Mouse (Mus musculus): ENCODE data around the gene Omp.
"Not testable (repeated sequence)": the region's sequence is repeated elsewhere in the genome, so short reads cannot be mapped to it uniquely, and the experiment has no call there.

Omp gene

DNA sequence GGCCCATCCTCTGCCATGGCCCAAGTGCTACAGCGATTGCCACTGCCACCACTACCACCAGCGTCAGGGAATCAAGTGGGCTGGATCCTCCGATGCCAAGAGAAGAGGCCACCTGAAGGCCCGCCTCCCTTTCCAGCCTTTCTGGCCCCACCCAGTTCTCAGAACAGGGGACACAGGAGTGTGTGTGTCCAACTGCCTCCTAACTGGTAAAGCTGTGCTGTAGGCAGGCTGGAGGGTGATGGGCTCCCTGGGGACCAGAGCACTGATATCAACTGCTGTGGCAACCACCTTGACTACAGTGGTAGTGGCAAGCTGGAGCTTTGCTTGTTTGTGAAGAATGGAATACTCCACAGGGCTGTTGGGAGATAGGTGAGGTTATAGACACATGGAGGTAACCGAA lies at the start of gene Omp:
Gene Omp (minus strand): TSS at position 101 of the 400 bp plus-strand sequence.
- DNase-seq (ENCODE audit: low read depth), result no peak

GRCm38 (mm10) chr7:98194026-98194792 lies 48.9 kb upstream of the Omp start:
- no peak for DNase-seq (ENCODE audit: low read depth)

GRCm38 (mm10) chr7:98193515-98194025 lies 48.3 kb upstream of the Omp start:
- no peak for DNase-seq (ENCODE audit: low read depth)

- no peak for DNase-seq (ENCODE audit: low read depth)
These were observed 46.4 kb upstream of the Omp start for GRCm38 (mm10) chr7:98191571-98192250.

GRCm38 (mm10) chr7:98190578-98190977 lies 45.3 kb upstream of the Omp start:
- no peak for DNase-seq (ENCODE audit: low read depth)

- no peak for DNase-seq (ENCODE audit: low read depth)
These were observed 44.4 kb upstream of the Omp start for GRCm38 (mm10) chr7:98189745-98190144.

- no peak for DNase-seq (ENCODE audit: low read depth)
These were observed 43.4 kb upstream of the Omp start for GRCm38 (mm10) chr7:98188680-98189079.

DNA sequence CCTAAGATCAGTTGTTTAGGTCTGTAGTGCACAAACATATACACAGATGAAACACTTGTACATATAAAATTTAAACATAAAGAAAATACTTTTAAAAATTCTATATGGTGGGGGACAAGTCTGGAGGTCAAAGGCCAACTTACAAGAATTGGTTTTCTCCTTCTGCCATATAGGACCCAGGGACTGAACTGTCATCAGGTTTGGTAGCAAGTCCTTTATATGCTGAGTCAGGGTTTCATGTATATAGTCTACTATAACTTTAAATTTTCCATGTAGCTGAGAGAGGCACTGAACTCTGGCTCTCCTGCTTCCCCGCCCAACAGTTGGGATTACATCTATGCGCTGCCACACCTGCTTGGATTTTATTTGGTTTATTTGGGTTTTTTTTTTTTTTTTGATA lies 42.9 kb upstream of the Omp start:
- no peak for DNase-seq (ENCODE audit: low read depth)

GRCm38 (mm10) chr7:98187332-98187731 lies 42.0 kb upstream of the Omp start:
- not testable (repeated sequence) for DNase-seq (ENCODE audit: low read depth)

DNA sequence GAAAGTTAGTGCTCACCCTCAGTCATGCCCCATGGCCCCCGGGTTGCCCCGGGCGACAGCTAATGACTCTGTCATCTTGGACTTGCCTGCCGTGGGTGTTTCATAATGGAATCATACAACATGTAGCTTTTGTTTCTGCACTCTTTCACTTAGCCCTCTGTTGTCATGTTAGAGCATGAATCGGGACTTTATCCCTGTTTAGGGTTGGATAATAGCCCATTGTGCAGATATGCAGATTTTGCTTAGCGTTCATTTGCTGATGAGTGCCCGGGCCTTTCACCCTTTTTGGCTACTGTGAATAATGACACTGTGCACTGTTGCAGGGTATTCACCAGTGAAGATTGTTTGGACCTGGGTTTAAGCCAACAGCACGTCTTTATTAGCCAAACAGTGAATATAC lies 41.3 kb upstream of the Omp start:
- no peak for DNase-seq (ENCODE audit: low read depth)

DNA sequence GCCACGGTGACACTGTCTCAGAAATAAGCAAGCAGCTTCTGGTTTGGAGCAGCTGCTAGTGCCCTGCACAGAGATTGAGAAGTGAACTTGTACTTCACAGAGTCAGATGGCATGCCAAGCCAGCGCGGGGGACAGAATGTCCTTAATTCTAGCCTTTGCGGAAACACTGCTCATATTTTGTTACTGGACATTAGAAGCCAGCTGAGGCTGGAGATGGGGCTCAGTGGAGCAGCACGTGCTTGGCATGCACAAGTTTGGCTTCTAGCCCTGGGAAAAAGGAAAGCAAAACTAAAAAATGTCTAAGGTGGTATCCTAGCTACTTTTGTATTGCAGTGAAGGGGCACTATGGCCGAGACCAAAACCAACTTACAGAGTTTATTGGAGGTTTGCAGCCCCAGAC lies 40.0 kb upstream of the Omp start:
- no peak for DNase-seq (ENCODE audit: low read depth)

DNA sequence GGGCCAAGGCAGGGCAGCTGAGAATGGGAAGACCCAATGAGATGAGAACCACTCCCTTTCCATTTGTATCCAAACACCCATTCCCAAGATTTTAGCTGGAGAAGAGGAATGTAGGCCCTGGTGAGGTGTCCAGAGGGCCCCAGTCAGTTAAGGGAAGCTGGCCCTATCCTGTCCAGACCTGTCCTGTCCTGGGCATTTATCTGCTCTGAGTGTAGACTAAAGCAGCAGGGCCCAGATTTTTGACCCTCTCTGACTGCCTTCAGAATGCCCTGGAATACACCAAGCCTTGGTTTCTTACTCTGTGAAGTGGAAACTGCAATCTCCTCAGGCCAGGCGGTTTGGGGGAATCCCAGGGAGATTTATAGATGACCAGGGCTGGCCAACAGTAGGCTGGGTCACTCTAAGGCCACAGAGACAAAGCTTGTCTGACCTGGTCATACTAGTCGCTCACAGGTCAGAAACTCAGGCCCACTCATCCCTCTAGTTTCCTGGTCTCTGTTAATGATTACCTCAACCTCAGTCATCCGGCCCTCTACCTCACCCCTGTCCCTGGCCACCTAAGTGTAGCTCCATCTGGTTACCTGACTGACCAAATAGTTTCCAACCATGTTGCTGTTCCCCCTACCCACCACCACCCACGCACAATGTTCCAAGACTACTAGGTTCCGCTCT lies 33.4 kb upstream of the Omp start:
- DNase-seq (ENCODE audit: low read depth), result no peak

DNA sequence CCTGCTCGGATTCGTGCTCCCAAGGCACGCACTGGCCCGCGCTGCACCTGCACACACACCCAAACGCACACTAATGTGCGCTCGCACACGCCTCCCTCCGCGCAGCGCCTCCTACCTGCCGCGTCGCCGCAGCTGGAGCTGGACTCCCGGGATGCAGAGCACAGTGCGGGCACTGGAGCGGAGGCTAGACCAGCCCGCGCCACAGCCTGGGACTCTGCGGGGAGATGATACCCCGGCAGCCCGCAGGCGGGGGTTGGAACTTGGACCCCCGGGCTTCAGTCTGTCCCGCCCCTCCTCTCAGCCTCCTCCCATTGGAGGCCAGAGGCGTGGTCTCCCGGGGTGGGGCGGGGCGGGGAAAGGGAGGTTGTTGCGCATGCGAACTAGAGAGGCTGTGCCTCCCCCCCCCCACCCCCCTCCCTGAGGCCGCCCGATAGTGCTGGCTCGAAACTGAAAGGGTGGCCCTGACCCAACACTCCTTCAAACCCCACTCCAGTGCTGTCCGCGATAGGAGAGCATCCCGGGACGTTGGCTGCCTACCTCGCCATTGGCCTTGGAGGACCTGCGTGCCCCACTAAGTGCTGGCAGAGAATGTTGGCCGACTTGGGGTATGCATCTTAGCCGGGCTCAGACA lies 32.7 kb upstream of the Omp start, which contains the start of gene Capn5:
Gene Capn5 (minus strand): TSS at position 346 of the 631 bp plus-strand sequence.
- peak; percentile 78 for DNase-seq (ENCODE audit: low read depth)

DNA sequence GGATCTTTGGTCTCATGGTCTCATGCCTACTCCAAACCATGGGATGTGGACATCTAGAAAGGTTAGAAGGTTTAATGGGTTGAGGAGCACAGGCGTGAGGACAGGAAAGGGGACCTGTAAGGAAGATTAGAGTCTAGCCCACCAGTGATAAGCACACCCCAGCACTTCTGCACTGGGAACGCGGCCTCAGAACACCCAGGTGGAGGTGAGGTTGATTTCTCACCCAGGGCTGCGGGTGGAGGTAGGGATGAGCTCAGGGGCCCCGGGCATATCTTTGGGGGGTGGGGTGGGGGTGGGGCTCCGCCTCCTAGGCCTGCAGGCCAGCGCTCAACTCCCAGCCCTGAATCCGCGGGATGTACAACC lies 32.2 kb upstream of the Omp start:
- no peak for DNase-seq (ENCODE audit: low read depth)

DNA sequence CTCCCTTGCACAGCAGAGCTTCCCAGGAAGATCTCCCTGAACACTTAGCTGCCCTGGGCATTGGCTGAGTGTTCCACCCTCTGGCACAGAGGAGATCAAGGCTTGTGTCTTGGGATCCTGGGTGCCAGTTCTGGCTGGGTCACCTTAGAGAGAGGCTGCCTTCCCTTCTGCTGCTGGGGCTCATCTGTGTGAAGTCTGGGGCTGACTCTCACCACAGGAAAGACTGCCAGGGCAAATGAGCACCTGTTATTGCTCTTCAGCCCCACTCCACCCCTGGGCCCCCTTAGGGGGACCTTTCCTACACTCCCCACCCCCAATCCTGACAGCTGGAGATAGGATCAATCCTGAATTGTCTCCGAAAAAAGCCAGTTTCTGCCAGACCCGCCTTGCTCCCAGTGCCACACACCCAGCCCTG lies 31.8 kb upstream of the Omp start:
- DNase-seq (ENCODE audit: low read depth), result no peak

DNA sequence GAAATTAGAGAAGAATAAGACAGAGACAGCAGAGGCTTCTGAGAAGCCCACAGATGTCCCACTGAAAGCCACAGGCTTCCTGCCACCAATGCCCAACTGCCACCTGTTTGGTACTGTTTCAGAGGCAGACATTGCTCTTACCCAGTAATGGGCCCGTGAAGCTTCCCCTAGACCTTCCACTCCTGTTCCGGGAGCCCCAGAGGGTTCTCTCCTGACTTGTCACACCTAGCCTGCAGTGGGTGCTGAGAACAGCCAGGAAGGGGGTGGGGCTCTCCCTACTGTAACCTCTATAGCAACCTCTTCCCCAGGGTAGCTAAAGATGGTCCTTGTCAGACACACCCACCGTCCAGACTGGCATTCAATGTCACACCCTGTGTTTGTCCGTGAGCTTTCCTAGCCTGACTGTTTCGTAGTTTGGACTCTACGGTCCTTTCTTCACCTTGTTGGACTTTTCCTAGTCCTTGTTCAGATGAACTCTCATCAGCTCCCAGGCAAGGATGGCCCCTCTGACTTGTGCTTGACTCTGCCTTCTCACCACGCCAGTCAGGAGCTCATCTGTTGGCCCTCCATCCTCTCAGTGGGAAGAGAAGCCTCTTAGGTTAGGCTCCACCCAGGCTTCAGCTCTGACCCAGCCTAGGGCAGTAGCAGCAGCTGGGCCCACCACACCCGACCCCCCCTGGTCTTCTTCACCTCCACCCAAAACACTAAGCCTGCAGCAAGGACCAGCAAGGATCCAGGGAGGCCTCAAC lies 31.2 kb upstream of the Omp start:
- DNase-seq (ENCODE audit: low read depth), result no peak

GRCm38 (mm10) chr7:98174883-98175755 lies 29.8 kb upstream of the Omp start:
- DNase-seq (ENCODE audit: low read depth), result no peak

- no peak for DNase-seq (ENCODE audit: low read depth)
These were observed 28.1 kb upstream of the Omp start for GRCm38 (mm10) chr7:98173408-98173807.

DNA sequence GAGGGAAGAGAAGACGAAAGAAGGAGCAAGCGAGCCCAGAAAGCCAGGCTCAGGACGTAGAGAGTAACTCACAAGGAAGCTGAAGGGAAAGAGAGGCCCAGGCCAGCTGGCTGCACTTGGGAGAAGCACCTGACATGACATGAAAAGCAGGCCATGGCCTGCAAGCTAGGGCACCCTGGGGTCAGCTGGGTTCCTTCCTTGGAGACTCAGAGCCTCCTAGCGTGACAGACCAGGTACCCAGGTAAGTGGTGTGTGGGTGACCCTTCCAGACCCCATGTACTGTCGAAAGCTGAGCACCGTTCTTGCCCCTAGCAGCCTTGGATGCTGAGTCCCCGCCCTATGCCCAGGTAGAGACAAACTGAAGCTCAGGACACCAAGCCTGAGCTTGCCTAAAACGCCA lies 27.4 kb upstream of the Omp start:
- DNase-seq (ENCODE audit: low read depth), result no peak
